Mouse (Mus musculus) CH12.LX (cell line): Measurements from ENCODE around the gene Slc22a7.

Experiments
- BHLHE40 ChIP-seq: IDR thresholded peaks from 2 replicates; pipeline ENCODE4 v1.6.1; 2011; ENCODE audit warnings: mild to moderate bottlenecking, low read depth, low read length, improper control_type of control experiment
- CHD2 ChIP-seq: IDR thresholded peaks from 2 replicates; pipeline ENCODE4 v1.6.1; 2011; ENCODE audit warnings: low read length, improper control_type of control experiment
- CTCF ChIP-seq, 2 experiments: IDR thresholded peaks in 1 of 2; conservative IDR thresholded peaks in 1 of 2; 2 replicates each; pipeline ENCODE4 v1.5.1; 2011 to 2012; ENCODE audit warnings: low read depth in 2 of 2, low read length in 2 of 2, improper control_type of control experiment in 1 of 2, inconsistent platforms in 1 of 2, mild to moderate bottlenecking in 1 of 2, moderate library complexity in 1 of 2
- HCFC1 ChIP-seq: IDR thresholded peaks from 2 replicates; pipeline ENCODE4 v1.6.1; 2012; ENCODE audit warnings: low read depth, mild to moderate bottlenecking, inconsistent platforms, low read length, improper control_type of control experiment
- MYC ChIP-seq: IDR thresholded peaks from 2 replicates; pipeline ENCODE4 v1.6.1; 2011; ENCODE audit warnings: low read depth, mild to moderate bottlenecking, improper control_type of control experiment, low read length
- NRF1 ChIP-seq: IDR thresholded peaks from 2 replicates; pipeline ENCODE4 v1.6.1; 2014; ENCODE audit warnings: low read depth, mild to moderate bottlenecking, inconsistent platforms, low read length, improper control_type of control experiment, moderate library complexity
- POLR2A ChIP-seq: IDR thresholded peaks from 2 replicates; pipeline ENCODE4 v1.6.1; 2011; ENCODE audit warnings: low read depth, mild to moderate bottlenecking, improper control_type of control experiment, low read length
- SMC3 ChIP-seq: IDR thresholded peaks from 2 replicates; pipeline ENCODE4 v1.6.1; 2011; ENCODE audit warnings: low read depth, low read length, improper control_type of control experiment
- USF1 ChIP-seq: IDR thresholded peaks from 2 replicates; pipeline ENCODE4 v1.6.1; 2014; ENCODE audit warnings: low read depth, mild to moderate bottlenecking, inconsistent platforms, low read length, improper control_type of control experiment
- ZKSCAN1 ChIP-seq: IDR thresholded peaks from 2 replicates; pipeline ENCODE4 v1.6.1; 2012; ENCODE audit warnings: low read depth, inconsistent platforms, low read length, improper control_type of control experiment, borderline replicate concordance
- ZNF384 ChIP-seq: IDR thresholded peaks from 2 replicates; pipeline ENCODE4 v1.6.1; 2012; ENCODE audit warnings: low read depth, low read length, improper control_type of control experiment, inconsistent platforms

DNA sequence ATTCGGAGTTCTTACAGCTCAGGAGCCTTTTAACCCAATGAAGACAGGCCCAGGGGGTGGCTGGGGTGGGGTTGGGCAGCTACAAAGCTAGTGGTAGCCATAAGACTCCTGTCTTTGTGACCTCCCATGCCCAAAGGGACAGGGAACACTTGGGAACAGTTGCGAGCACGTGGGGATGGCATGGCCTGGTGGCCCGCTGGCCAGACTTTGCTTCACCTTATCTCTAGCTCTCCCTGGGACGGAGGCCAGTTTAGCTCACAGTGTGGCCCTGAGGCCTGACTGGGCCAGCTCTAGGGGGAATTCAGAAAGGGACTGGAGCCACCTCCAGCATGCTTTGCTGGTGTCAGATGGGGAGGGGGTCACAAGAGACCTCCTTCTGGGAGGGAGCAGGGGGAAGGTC lies 24.0 kb upstream of the Slc22a7 start:
- TF ChIP-seq POLR2A (no peak), NRF1 (no peak), CHD2 (no peak), MYC (no peak), HCFC1 (no peak), ZKSCAN1 (no peak), CTCF (conservative IDR thresholded peaks at IDR 0.05 in 1 of 2, IDR thresholded peaks at IDR 0.05 in 1 of 2; ENCODE audit: low read depth in 2 of 2, low read length in 2 of 2) (no peak), BHLHE40 (no peak), SMC3 (no peak), USF1 (no peak), ZNF384 (no peak)
